Mouse (Mus musculus) lung, postnatal 0 days (tissue): ENCODE results near the gene Wwc2.

Experiments
- CTCF ChIP-seq: IDR thresholded peaks from 2 replicates; pipeline ENCODE4 v1.5.1; 2016; ENCODE audit warnings: antibody characterized with exemption, mild to moderate bottlenecking
- EP300 ChIP-seq: IDR thresholded peaks from 2 replicates; pipeline ENCODE4 v1.6.1; 2016; ENCODE audit warnings: antibody characterized with exemption, mild to moderate bottlenecking, control low read depth

GRCm38 (mm10) chr8:47920575-47921144 is 70.1 kb downstream of the Wwc2 start:
- TF ChIP-seq CTCF (peak; percentile 64), EP300 (no peak)
